Mouse (Mus musculus) central nervous system, embryonic 18 days (tissue): ENCODE measurements around the gene Gm49378. TPM values are rescaled to one million over a fixed set of nuclear protein-coding genes. Genes with fewer than 3 reads are reported as not detected.

Experiments used
- polyA plus RNA-seq: library from polyadenylated mRNA; depleted of rRNA; stranded (reverse); fragments of >200 nt; gene quantifications from 2 replicates; pipeline ENCODE4 v1.2.3, GENCODE M21; 2012; rRNA removed

Gm49378 gene
- 5.1 TPM in 2 replicates for polyA plus RNA-seq

GRCm38 (mm10) chr14:55637795-55638194 lies at the start of gene Gm49378:
Gene Gm49378 (minus strand): TSS chr14:55637895.

DNA sequence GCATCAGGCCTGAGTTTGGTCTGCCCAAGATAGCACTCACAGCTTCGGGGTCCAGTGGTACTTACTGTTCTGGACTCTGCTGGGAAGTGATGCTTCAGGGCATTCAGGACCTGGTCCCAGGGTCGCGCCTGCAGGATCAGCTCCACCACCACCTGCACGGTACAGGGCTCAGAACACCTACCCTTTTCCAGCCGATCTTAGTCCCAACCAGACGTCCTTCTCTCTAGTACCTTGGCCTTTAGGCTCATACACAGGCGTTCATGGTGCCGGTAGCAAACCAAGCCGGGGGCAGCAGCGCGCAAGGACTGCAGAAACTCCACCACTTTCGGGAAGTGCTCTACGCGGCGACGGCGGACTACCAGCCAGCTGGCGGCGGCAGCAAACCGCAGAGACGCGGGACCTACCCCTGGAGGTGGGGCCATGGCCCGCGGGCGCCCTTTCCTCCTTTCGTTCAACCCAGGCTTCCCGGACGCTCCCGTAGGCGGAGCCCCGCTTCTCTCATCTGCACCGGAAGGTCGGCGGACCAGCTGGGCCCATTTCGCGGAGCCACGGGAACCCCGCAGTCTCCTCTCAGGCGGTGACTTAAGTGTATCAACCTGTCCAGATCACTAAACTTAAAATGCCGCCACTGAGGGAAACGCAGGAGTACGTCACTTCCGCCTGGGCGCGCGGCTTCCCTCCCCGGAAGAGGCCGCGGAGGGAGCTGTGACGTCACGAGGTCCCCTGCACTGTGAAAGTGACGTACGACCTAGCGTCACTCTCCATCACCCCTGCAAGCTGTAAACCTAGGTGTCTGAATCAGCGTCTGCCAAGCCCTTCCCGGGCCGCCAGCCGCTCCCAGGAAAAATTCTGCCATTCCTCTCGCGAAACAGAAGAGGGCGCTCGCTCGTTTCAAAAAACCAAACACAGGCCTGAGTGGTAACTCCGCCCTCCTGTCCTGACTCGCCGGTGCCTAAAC lies 43.7 kb upstream of the Gm49378 start, which contains the start of gene Tinf2:
Tinf2 (minus strand) TSS at position 661 of the 958 bp plus-strand sequence.

DNA sequence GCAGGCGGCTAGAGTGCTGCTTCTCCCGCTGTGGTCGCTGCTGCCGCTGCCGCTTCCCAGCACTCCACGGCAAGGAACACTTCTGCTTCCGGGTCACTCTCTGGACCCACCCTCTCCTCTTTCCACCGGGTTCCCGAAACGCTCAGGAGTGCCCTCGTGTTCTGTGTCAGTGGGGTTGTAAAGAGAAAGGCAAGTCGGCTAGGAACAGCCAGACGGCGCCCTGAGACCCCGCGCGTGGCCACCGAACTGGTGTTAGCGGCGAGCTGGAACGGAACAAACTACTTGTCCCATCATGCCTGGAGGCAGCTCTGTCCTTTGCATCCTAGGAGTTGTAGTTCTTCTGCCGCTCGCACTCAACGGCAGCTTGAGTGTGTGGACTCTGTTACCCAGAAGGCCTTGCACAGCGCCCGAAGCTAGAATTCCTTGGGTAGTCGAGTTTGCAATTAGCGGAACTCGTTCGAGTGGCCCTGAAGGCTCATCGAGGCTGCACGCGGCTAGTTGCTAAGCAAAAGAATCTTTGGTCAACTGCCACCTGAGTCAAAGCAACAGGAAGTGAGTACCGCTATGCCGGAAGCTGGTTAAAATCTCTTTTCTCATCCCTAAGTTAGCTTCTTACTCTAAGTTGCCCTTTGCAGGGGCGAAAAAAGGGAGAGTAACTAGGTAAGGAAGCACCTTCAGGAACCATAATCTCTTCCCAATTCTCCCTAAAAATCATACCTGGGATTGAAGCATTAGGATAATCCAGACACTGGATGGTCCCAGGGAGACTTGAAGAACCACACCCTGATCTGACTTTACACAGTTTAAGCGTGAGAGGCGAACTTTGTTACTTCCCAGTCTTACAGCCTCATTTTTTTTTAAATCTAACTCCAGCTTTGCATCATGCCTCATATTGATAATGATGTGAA lies 34.4 kb upstream of the Gm49378 start, which contains the start of the genes Gmpr2 and Nedd8:
Gmpr2 (plus strand) TSS at position 109 of the 908 bp plus-strand sequence.
Nedd8 (minus strand) TSS at position 292 of the 908 bp plus-strand sequence.

GRCm38 (mm10) chr14:55659960-55660573 lies 22.4 kb upstream of the Gm49378 start, which contains the start of gene Mdp1:
Gene Mdp1 (minus strand): TSS chr14:55660508.

GRCm38 (mm10) chr14:55649884-55650283 lies 12.2 kb upstream of the Gm49378 start, which contains the start of gene Tssk4:
Gene Tssk4 (plus strand): TSS chr14:55650184.

GRCm38 (mm10) chr14:55643060-55643907 lies 5.6 kb upstream of the Gm49378 start, which contains the start of gene Tm9sf1:
Gene Tm9sf1 (minus strand): TSS chr14:55643806.

GRCm38 (mm10) chr14:55635523-55636007 lies 2.1 kb downstream of the Gm49378 start, which contains the start of gene Ipo4:
Gene Ipo4 (minus strand): TSS chr14:55635957.

DNA sequence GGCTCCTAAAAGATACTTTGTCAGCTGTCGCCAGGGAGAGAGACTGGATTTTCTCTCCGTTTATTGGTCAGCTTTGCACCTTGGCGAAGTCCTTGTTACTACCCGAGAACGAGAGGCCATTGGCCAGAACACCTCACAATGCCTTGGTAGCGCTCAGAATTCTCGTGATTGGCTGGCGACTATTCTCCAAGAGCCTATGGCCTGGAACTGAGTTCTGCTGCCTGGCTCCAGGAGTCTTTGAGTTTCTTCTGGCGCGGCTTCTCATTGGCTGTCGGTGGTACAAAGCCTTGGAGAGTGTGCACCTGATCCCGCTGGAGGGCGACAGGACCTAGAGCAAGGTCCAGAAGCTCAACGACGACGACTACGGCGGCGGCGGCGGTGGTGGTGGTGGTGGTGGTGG lies 19.9 kb downstream of the Gm49378 start, which contains the start of gene Rec8:
Rec8 (plus strand) TSS at position 216 of the 400 bp plus-strand sequence.

GRCm38 (mm10) chr14:55603271-55603632 lies 34.4 kb downstream of the Gm49378 start, which contains the start of gene Irf9:
Gene Irf9 (plus strand): TSS chr14:55603571.

DNA sequence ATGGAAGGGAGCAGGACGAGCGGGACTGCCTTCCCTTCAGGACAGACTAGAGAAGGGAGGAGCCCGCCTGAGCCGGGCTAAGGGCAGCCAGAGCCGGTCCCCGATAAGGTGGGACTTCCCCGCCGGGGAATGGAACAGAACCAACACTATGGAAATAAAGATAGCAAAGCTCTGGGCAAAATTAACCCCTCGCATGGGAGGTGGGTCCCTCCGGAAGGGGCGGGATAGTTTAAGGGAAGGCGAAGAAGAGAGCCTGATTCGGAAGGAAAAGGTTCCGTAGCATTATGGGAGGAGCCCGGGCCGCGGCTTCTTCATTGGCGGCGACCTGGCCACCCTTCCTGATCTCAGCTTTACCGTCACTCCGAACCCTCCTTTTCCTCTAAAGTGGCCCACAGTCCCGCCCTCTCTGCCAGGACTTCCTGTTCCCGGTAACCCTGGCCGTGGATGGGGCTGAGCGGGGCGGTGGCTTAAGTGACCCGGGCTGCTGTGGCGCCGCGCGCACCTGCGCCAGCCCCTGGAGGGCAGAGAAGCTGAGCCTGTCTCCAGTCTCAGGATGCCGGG lies 46.3 kb downstream of the Gm49378 start, which contains the start of gene Rnf31:
Rnf31 (plus strand) TSS at position 378 of the 561 bp plus-strand sequence.

GRCm38 (mm10) chr14:55590748-55591330 lies 46.9 kb downstream of the Gm49378 start, which contains the start of gene Psme2:
Gene Psme2 (minus strand): TSS chr14:55591113.

GRCm38 (mm10) chr14:55584702-55585565 lies 52.8 kb downstream of the Gm49378 start, which contains the start of gene Emc9:
Gene Emc9 (minus strand): TSS chr14:55585302.

Other genes with a start within 250 kb of the Gm49378 start
- gene Dhrs4, start 159.1 kb downstream of the Gm49378 start, polyA plus RNA-seq: 14.6 and 15.1 TPM in 2 replicates
- 237 and 240 TPM in 2 replicates for gene Carmil3, start 147.2 kb downstream of the Gm49378 start, polyA plus RNA-seq
- 44.9 and 48.5 TPM in 2 replicates for gene Cpne6, start 127.5 kb downstream of the Gm49378 start, polyA plus RNA-seq
- gene Nrl, start 112.9 kb downstream of the Gm49378 start, polyA plus RNA-seq: 0.96 and 1.5 TPM in 2 replicates
- gene Pck2, start 97.6 kb downstream of the Gm49378 start, polyA plus RNA-seq: 22.0 and 24.8 TPM in 2 replicates
- 98.1 and 109 TPM in 2 replicates for gene Dcaf11, start 77.9 kb downstream of the Gm49378 start, polyA plus RNA-seq
- gene A730061H03Rik, start 77.5 kb downstream of the Gm49378 start, polyA plus RNA-seq: 0.59 TPM in 1 of 2 replicates, not detected in the other
- 0.08 and 2.9 TPM in 2 replicates for gene Fitm1, start 62.3 kb downstream of the Gm49378 start, polyA plus RNA-seq
- gene Psme1, start 59.8 kb downstream of the Gm49378 start, polyA plus RNA-seq: 138 and 140 TPM in 2 replicates
- 43.1 and 47.2 TPM in 2 replicates for gene Emc9, start 52.6 kb downstream of the Gm49378 start, polyA plus RNA-seq
- 76.9 and 77.8 TPM in 2 replicates for gene Psme2, start 46.8 kb downstream of the Gm49378 start, polyA plus RNA-seq
- 21.9 and 24.7 TPM in 2 replicates for gene Rnf31, start 46.2 kb downstream of the Gm49378 start, polyA plus RNA-seq
- 24.2 and 30.3 TPM in 2 replicates for gene Irf9, start 34.3 kb downstream of the Gm49378 start, polyA plus RNA-seq
- 17.6 and 22.2 TPM in 2 replicates for gene Rec8, start 19.9 kb downstream of the Gm49378 start, polyA plus RNA-seq
- 202 and 205 TPM in 2 replicates for gene Ipo4, start 1.9 kb downstream of the Gm49378 start, polyA plus RNA-seq
- 35.5 and 36.6 TPM in 2 replicates for gene Tm9sf1, start 5.9 kb upstream of the Gm49378 start, polyA plus RNA-seq
- gene Tssk4, start 12.3 kb upstream of the Gm49378 start, polyA plus RNA-seq: 1.2 and 1.4 TPM in 2 replicates
- gene Mdp1, start 22.6 kb upstream of the Gm49378 start, polyA plus RNA-seq: 49.7 and 51.7 TPM in 2 replicates
- 39.3 and 44.8 TPM in 2 replicates for gene Gmpr2, start 34.0 kb upstream of the Gm49378 start, polyA plus RNA-seq
- 467 and 498 TPM in 2 replicates for gene Nedd8, start 34.2 kb upstream of the Gm49378 start, polyA plus RNA-seq
- 19.4 and 19.8 TPM in 2 replicates for gene Tinf2, start 43.9 kb upstream of the Gm49378 start, polyA plus RNA-seq
- 0.31 and 2.6 TPM in 2 replicates for gene Tgm1, start 76.0 kb upstream of the Gm49378 start, polyA plus RNA-seq
- 70.1 and 73.0 TPM in 2 replicates for gene Rabggta, start 84.4 kb upstream of the Gm49378 start, polyA plus RNA-seq
- gene Dhrs1, start 107.8 kb upstream of the Gm49378 start, polyA plus RNA-seq: 87.8 and 91.7 TPM in 2 replicates
- 18.7 and 19.3 TPM in 2 replicates for gene Nop9, start 107.8 kb upstream of the Gm49378 start, polyA plus RNA-seq
- gene Cideb, start 120.6 kb upstream of the Gm49378 start, polyA plus RNA-seq: 0.88 and 1.0 TPM in 2 replicates
- 0.35 and 0.48 TPM in 2 replicates for gene Ltb4r2, start 123.5 kb upstream of the Gm49378 start, polyA plus RNA-seq
- 0.47 and 0.59 TPM in 2 replicates for gene Ltb4r1, start 128.1 kb upstream of the Gm49378 start, polyA plus RNA-seq
- 2.7 and 3.0 TPM in 2 replicates for gene Adcy4, start 146.2 kb upstream of the Gm49378 start, polyA plus RNA-seq
- 1.1 and 1.3 TPM in 2 replicates for gene Ripk3, start 151.0 kb upstream of the Gm49378 start, polyA plus RNA-seq
- 9.2 and 11.3 TPM in 2 replicates for gene Nfatc4, start 185.2 kb upstream of the Gm49378 start, polyA plus RNA-seq
- 11.6 and 11.8 TPM in 2 replicates for gene Nynrin, start 216.1 kb upstream of the Gm49378 start, polyA plus RNA-seq
- 0.59 and 0.63 TPM in 2 replicates for gene Cbln3, start 246.5 kb upstream of the Gm49378 start, polyA plus RNA-seq
- gene Khnyn, start 247.1 kb upstream of the Gm49378 start, polyA plus RNA-seq: 12.2 and 12.4 TPM in 2 replicates